Mouse (Mus musculus) spleen, adult 2 months (tissue): Measurements from ENCODE around the gene Id3.

Experiments used
- CTCF ChIP-seq: fragments of 200-500 bp; IDR thresholded peaks from 2 replicates; pipeline ENCODE4 v1.5.1; 2011; ENCODE audit warnings: mild to moderate bottlenecking, inconsistent platforms; ENCODE audit not compliant: insufficient read depth, insufficient read length, insufficient replicate concordance; ENCODE audit errors: extremely low read depth
- POLR2A ChIP-seq: fragments of 200-500 bp; IDR thresholded peaks from 2 replicates; pipeline ENCODE4 v1.6.1; 2011; ENCODE audit warnings: low read depth, low read length, inconsistent platforms

- TF ChIP-seq POLR2A (no peak), CTCF (no peak)
Measured at GRCm38 (mm10) chr4:136120041-136120440, 23.3 kb upstream of the Id3 start.
